Mouse (Mus musculus): ENCODE measurements around the gene Ankrd28.

The Ankrd28 gene

GRCm38 (mm10) chr14:31665566-31665940 lies 164.9 kb downstream of the Ankrd28 start:
- no peak for DNase-seq (ENCODE audit: low spot score in 2 of 2)

- no peak for DNase-seq (ENCODE audit: low spot score in 2 of 2)
Observed at GRCm38 (mm10) chr14:31664903-31665565, 165.4 kb downstream of the Ankrd28 start.

GRCm38 (mm10) chr14:31664100-31664902 lies 166.2 kb downstream of the Ankrd28 start:
- no peak for DNase-seq (ENCODE audit: low spot score in 2 of 2)

- no peak for DNase-seq (ENCODE audit: low spot score in 2 of 2)
Observed at GRCm38 (mm10) chr14:31663376-31664099, 166.9 kb downstream of the Ankrd28 start.

GRCm38 (mm10) chr14:31662555-31663211 lies 167.8 kb downstream of the Ankrd28 start:
- DNase-seq (ENCODE audit: low spot score in 2 of 2) = peak in 1 of 2 experiments; percentile 53

- DNase-seq (ENCODE audit: low spot score in 2 of 2) = peak; percentile 83 to 87
Observed at GRCm38 (mm10) chr14:31661671-31662554, 168.5 kb downstream of the Ankrd28 start.

GRCm38 (mm10) chr14:31660312-31661093 lies 169.9 kb downstream of the Ankrd28 start:
- DNase-seq (ENCODE audit: low spot score in 2 of 2) = no peak

- DNase-seq (ENCODE audit: low spot score in 2 of 2) = no peak
Observed at GRCm38 (mm10) chr14:31659501-31660181, 170.8 kb downstream of the Ankrd28 start.

- no peak for DNase-seq (ENCODE audit: low spot score in 2 of 2)
Observed at GRCm38 (mm10) chr14:31658126-31658680, 172.2 kb downstream of the Ankrd28 start.

GRCm38 (mm10) chr14:31656857-31657645 lies 173.4 kb downstream of the Ankrd28 start:
- peak in 1 of 2 experiments; percentile 76 for DNase-seq (ENCODE audit: low spot score in 2 of 2)

GRCm38 (mm10) chr14:31656386-31656785 lies 174.1 kb downstream of the Ankrd28 start:
- DNase-seq (ENCODE audit: low spot score in 2 of 2) = no peak

- no peak for DNase-seq (ENCODE audit: low spot score in 2 of 2)
Observed at GRCm38 (mm10) chr14:31655406-31655805, 175.0 kb downstream of the Ankrd28 start.

- no peak for DNase-seq (ENCODE audit: low spot score in 2 of 2)
Observed at GRCm38 (mm10) chr14:31654816-31655215, 175.6 kb downstream of the Ankrd28 start.

- no peak for DNase-seq (ENCODE audit: low spot score in 2 of 2)
Observed at GRCm38 (mm10) chr14:31653101-31653875, 177.2 kb downstream of the Ankrd28 start.

GRCm38 (mm10) chr14:31652624-31653023 lies 177.8 kb downstream of the Ankrd28 start:
- no peak for DNase-seq (ENCODE audit: low spot score in 2 of 2)

- DNase-seq (ENCODE audit: low spot score in 2 of 2) = no peak
Observed at GRCm38 (mm10) chr14:31652106-31652505, 178.3 kb downstream of the Ankrd28 start.

GRCm38 (mm10) chr14:31651206-31651605 lies 179.2 kb downstream of the Ankrd28 start:
- no peak for DNase-seq (ENCODE audit: low spot score in 2 of 2)

- no peak for DNase-seq (ENCODE audit: low spot score in 2 of 2)
Observed at GRCm38 (mm10) chr14:31650347-31650746, 180.1 kb downstream of the Ankrd28 start.
